Mouse (Mus musculus) ES-E14 (cell line): ENCODE measurements around the gene Samd10. TPM values are rescaled to one million over a fixed set of nuclear protein-coding genes. Genes with fewer than 3 reads are reported as not detected.

ENCODE experiments used
- DNase-seq: peaks from one replicate; pipeline ENCODE4 v3.0.0-alpha.2; 2013; ENCODE audit warnings: low read depth, low spot score
- H3K27ac ChIP-seq: 2 replicates; pipeline ENCODE4 v1.5.1; 2012; ENCODE audit warnings: low read depth, mild to moderate bottlenecking, low read length, moderate library complexity, mixed read lengths; ENCODE audit not compliant: poor library complexity, insufficient read depth, severe bottlenecking
- H3K36me3 ChIP-seq: 2 replicates; pipeline ENCODE4 v1.6.1; 2012; ENCODE audit warnings: mild to moderate bottlenecking, low read length, moderate library complexity, mixed read lengths; ENCODE audit not compliant: control insufficient read depth, poor library complexity, insufficient read depth, severe bottlenecking
- H3K4me1 ChIP-seq, 2 experiments: fragments of 150-350 bp in 1 of 2; sonication (generic) in 1 of 2; 2 replicates each; pipeline ENCODE4 v1.6.1; 2012; ENCODE audit warnings: low read length in 2 of 2, mild to moderate bottlenecking in 1 of 2, mixed read lengths in 1 of 2; ENCODE audit not compliant: control insufficient read depth in 2 of 2, insufficient read depth in 2 of 2, poor library complexity in 1 of 2
- H3K4me3 ChIP-seq, 2 experiments: fragments of 150-350 bp in 1 of 2; sonication (generic) in 1 of 2; 2 replicates each; pipeline ENCODE4 v1.5.1; 2012; ENCODE audit warnings: low read length in 2 of 2, low read depth in 1 of 2, mild to moderate bottlenecking in 1 of 2, mixed read lengths in 1 of 2; ENCODE audit not compliant: insufficient read depth in 1 of 2, poor library complexity in 1 of 2, severe bottlenecking in 1 of 2
- H3K9ac ChIP-seq: 2 replicates; pipeline ENCODE4 v1.6.1; 2012; ENCODE audit warnings: low read depth, mild to moderate bottlenecking, low read length, mixed read lengths; ENCODE audit not compliant: poor library complexity, insufficient read depth, severe bottlenecking
- H3K9me3 ChIP-seq: fragments of 150-350 bp; sonication (generic); 2 replicates; pipeline ENCODE4 v1.6.1; 2012; ENCODE audit warnings: low read depth, mild to moderate bottlenecking, low read length; ENCODE audit not compliant: control insufficient read depth, insufficient read depth
- CHD2 ChIP-seq: IDR thresholded peaks from 2 replicates; pipeline ENCODE4 v1.6.1; 2014; ENCODE audit warnings: mild to moderate bottlenecking, low read depth, low read length, inconsistent platforms
- HCFC1 ChIP-seq: IDR thresholded peaks from 2 replicates; pipeline ENCODE4 v1.6.1; 2012; ENCODE audit warnings: low read length, inconsistent platforms, borderline replicate concordance; ENCODE audit not compliant: insufficient read depth
- MAFK ChIP-seq: IDR thresholded peaks from 2 replicates; pipeline ENCODE4 v1.6.1; 2014; ENCODE audit warnings: mild to moderate bottlenecking, low read depth, low read length, inconsistent platforms; ENCODE audit not compliant: insufficient read depth
- ZC3H11A ChIP-seq: IDR thresholded peaks from 2 replicates; pipeline ENCODE4 v1.6.1; 2012; ENCODE audit warnings: low read depth, mild to moderate bottlenecking, inconsistent platforms, low read length, borderline replicate concordance
- ZNF384 ChIP-seq: IDR thresholded peaks from 2 replicates; pipeline ENCODE4 v1.6.1; 2012; ENCODE audit warnings: low read depth, low read length, inconsistent platforms
- in situ Hi-C, 2 experiments: fragments of 600-800 bp; cut with MboI; formaldehyde crosslinking; loops; one replicate each; pipeline ENCODE4 v1.15.1; 2025; ENCODE audit warnings: low sequenced_read_pairs in 2 of 2, inconsistent platforms in 1 of 2; ENCODE audit not compliant: unreplicated experiment in 2 of 2
- total RNA-seq: library from RNA; depleted of rRNA; stranded (reverse); fragments of 300-350 nt; gene quantifications from 2 replicates; pipeline ENCODE4 v1.2.3, GENCODE M21; 2012

Gene Samd10
- total RNA-seq, 1 experiment: 3.4 TPM

DNA sequence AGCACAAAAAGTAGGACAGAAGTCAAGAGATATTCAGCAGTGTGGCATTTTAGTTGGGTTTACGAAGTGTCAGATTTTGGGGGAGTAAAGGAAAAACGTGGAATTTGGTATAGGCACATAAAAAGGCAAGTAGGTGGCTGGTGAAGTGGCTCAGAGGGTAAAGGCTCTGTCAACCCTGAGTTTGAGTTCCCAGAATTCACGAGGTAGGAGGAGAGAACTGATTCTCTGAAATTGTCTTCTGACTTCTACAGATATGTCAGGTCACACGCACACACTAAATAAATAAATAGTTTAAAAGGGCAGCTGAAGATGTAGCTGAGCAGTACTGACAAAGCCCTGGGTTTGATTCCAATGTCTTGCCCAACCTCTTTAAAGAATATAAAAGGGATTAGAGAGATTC is 3.4 kb upstream of the Samd10 start:
- in situ Hi-C loops: no loop called here
- TF ChIP-seq ZNF384 (no peak), CHD2 (no peak), ZC3H11A (no peak), MAFK (no peak), HCFC1 (no peak)
- Histone ChIP-seq H3K9ac (no peak overlapping the region), H3K4me3 (peak overlapping the region in 1 of 2 experiments; percentile 98; a peak in 1 of 4 replicates), H3K27ac (no peak overlapping the region), H3K9me3 (no peaks in the 10 kb centered on the region), H3K36me3 (no peaks in the 10 kb centered on the region), H3K4me1 (peaks cover under 1 to 4% of the 10 kb centered on the region in 2 experiments; a peak in 2 of 4 replicates)
- DNase-seq: no peak

DNA sequence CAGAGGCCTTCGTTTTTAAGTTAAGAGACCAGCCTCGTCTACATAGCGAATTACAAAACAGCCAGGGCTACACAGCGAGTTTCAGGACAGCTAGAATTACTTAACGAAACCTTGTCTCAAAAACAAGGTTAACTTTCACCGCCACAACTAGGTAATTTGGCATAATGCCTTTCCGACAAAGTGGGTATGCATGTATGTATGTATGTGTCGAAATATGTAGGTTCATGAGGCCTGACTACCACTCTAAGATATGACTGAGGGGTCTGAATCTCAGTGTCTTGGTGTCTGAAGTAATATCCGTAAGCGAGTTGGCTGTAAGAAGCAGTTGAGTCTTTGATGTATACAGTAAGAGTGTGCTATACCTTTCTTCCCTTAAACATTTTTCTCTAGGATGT is 2.7 kb upstream of the Samd10 start:
- no peak for DNase-seq
- peak overlapping the region; percentile 87 for H3K9ac ChIP-seq
- in situ Hi-C loops: no loop called here
- H3K27ac ChIP-seq: no peak overlapping the region
- TF ChIP-seq ZC3H11A: no peak
- no peak for TF ChIP-seq ZNF384
- TF ChIP-seq HCFC1: no peak
- no peak for TF ChIP-seq MAFK
- TF ChIP-seq CHD2: no peak
- H3K9me3 ChIP-seq: no peaks in the 10 kb centered on the region
- H3K4me3 ChIP-seq: peak overlapping the region; percentile 81 to 98
- peaks cover 4 to 6% of the 10 kb centered on the region in 2 experiments; a peak in 2 of 4 replicates for H3K4me1 ChIP-seq
- H3K36me3 ChIP-seq: no peaks in the 10 kb centered on the region

DNA sequence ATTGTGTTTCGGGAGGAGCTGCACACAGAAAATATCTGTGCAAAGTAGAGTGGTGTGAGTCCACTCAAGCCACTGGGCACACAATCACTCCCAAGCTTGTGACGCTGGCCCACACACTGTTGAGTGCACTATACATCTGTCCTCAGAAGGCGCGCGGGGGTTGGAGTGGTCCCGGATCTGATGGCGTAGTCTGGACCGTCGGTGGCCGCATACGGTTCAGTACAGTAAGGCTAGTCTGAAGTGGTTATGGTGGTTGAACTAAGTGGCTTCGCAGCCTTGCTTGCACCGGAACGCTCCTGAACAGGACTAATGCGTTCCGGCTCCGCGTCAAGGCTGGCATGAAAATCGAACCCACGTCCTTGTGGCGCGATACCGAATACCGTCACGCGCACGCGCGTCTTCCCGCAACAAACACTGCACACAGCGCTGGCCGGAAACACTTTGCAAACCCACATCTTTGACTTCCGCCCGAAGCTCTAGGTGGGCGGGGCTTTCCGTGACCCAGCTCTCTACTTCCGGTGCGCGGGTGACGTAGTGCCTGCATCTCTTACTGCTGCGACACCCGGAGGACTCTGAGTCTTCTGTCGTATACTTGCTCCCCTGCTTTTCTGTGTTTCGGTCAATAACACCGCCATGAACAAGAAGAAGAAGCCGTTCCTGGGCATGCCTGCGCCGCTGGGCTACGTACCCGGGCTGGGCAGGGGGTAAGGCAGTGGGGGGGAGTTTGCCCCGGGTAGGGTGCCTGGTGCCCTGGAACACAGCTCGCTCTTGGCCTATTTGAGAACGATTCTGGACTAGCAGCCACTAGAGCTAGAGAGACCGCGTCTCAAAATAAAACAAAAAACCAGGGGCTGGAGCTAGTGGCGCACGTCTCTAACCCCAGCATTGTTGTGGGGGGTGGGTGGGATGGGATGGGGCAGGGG is 2.1 kb upstream of the Samd10 start:
- H3K27ac ChIP-seq: peak overlapping the region; percentile 37
- DNase-seq: peak; percentile 95
- TF ChIP-seq CHD2 (peak; percentile 30; the same call in 1 of the 2 replicates), ZC3H11A (no peak), HCFC1 (peak; percentile 75; the same call in 1 of the 2 replicates)
- H3K9me3 ChIP-seq: no peaks in the 10 kb centered on the region
- in situ Hi-C loops: no loop called here
- no peaks in the 10 kb centered on the region for H3K36me3 ChIP-seq
- H3K9ac ChIP-seq: peak overlapping the region; percentile 87
- H3K4me3 ChIP-seq: peak overlapping the region; percentile 81 to 98
- H3K4me1 ChIP-seq: peaks cover 4 to 6% of the 10 kb centered on the region in 2 experiments; a peak in 2 of 4 replicates

DNA sequence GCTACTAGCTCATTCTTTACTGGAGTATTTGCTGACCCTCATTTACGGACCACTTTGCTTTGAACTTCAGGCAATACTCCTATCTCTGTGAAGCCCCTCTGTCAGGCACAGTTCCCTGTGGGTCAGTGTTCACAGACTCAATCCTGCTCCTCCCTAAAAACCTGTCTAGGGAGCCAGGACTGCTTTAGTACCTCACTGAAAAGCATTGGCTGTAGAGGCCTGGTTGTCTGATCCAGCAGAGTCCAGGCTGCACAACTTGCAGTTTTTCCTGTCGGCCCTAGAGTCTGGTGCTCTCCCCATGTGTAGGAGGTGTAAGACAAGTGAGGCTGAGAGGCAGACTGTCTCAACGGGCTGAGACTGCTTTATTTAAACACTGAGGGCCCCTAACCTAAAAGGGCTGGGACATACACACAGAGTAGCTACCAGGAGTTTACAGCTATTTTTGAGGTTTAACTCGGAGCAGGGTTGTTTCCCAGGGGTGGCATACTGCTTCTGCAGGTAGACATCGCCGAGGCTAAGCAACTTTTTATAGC is 1.3 kb upstream of the Samd10 start:
- H3K4me1 ChIP-seq: peaks cover 4 to 6% of the 10 kb centered on the region in 2 experiments; a peak in 2 of 4 replicates
- DNase-seq: no peak
- H3K27ac ChIP-seq: no peak overlapping the region
- peak overlapping the region; percentile 80 for H3K9ac ChIP-seq
- TF ChIP-seq HCFC1 (no peak), ZC3H11A (no peak), ZNF384 (no peak), CHD2 (no peak), MAFK (no peak)
- H3K9me3 ChIP-seq: no peaks in the 10 kb centered on the region
- peak overlapping the region; percentile 81 to 98 for H3K4me3 ChIP-seq
- in situ Hi-C loops: no loop called here
- no peaks in the 10 kb centered on the region for H3K36me3 ChIP-seq
